Mouse (Mus musculus): ENCODE results near the gene Prr5. TPM values are rescaled to one million over a fixed set of nuclear protein-coding genes. Genes with fewer than 3 reads are reported as not detected.

Gene Prr5
- polyA plus RNA-seq, 1 experiment from 2014 or later = 43.7 TPM

- Histone ChIP-seq H3K4me1 (replicated peaks; ENCODE audit: control insufficient read depth, insufficient read depth, low read length) (peaks cover 8% of the 10 kb centered on the region; the same call in 1 of the 2 replicates), H3K9ac (ENCODE audit: low read length) (no peak overlapping the region), H3K4me2 (ENCODE audit: low read length) (no peak overlapping the region), H3K27me3 (replicated peaks; ENCODE audit: control insufficient read depth, insufficient read depth, low read length) (no peaks in the 10 kb centered on the region), H3K27ac (ENCODE audit: low read depth) (no peak overlapping the region), H3K4me3 (ENCODE audit: low read depth, low read length) (no peak overlapping the region), H3K36me3 (ENCODE audit: control insufficient read depth, insufficient read depth, low read length) (no peaks in the 10 kb centered on the region), H3K9me3 (ENCODE audit: control insufficient read depth, low read length) (no peaks in the 10 kb centered on the region)
- WGBS = 57% methylated on average over 9 of the region's 9 CpGs
- DNase-seq (ENCODE audit: low spot score) (no peak), ATAC-seq (replicated peaks; ENCODE audit: low FRiP score, low TSS enrichment, low read depth) (no peak)
Measured at GRCm38 (mm10) chr15:84671401-84672307, 2.2 kb downstream of the Prr5 start.

GRCm38 (mm10) chr15:84672308-84672615 lies 2.8 kb downstream of the Prr5 start:
- no peak for ATAC-seq (replicated peaks; ENCODE audit: low FRiP score, low TSS enrichment, low read depth)
- no peaks in the 10 kb centered on the region for H3K27me3 ChIP-seq (replicated peaks; ENCODE audit: control insufficient read depth, insufficient read depth, low read length)
- H3K27ac ChIP-seq (ENCODE audit: low read depth) = no peak overlapping the region
- H3K9me3 ChIP-seq (ENCODE audit: control insufficient read depth, low read length) = no peaks in the 10 kb centered on the region
- H3K36me3 ChIP-seq (ENCODE audit: control insufficient read depth, insufficient read depth, low read length) = no peaks in the 10 kb centered on the region
- DNase-seq (ENCODE audit: low spot score) = no peak
- WGBS = 80% methylated on average over 4 of the region's 4 CpGs
- H3K4me1 ChIP-seq (replicated peaks; ENCODE audit: control insufficient read depth, insufficient read depth, low read length) = peaks cover 8% of the 10 kb centered on the region; the same call in 1 of the 2 replicates
- H3K9ac ChIP-seq (ENCODE audit: low read length) = no peak overlapping the region
- no peak overlapping the region for H3K4me3 ChIP-seq (ENCODE audit: low read depth, low read length)
- H3K4me2 ChIP-seq (ENCODE audit: low read length) = no peak overlapping the region

- Histone ChIP-seq H3K4me2 (ENCODE audit: low read length) (no peak overlapping the region), H3K27me3 (replicated peaks; ENCODE audit: control insufficient read depth, insufficient read depth, low read length) (no peaks in the 10 kb centered on the region), H3K27ac (ENCODE audit: low read depth) (no peak overlapping the region), H3K9me3 (ENCODE audit: control insufficient read depth, low read length) (no peaks in the 10 kb centered on the region), H3K4me1 (replicated peaks; ENCODE audit: control insufficient read depth, insufficient read depth, low read length) (peaks cover 6% of the 10 kb centered on the region; the same call in 1 of the 2 replicates), H3K36me3 (ENCODE audit: control insufficient read depth, insufficient read depth, low read length) (no peaks in the 10 kb centered on the region), H3K4me3 (ENCODE audit: low read depth, low read length) (no peak overlapping the region), H3K9ac (ENCODE audit: low read length) (no peak overlapping the region)
- DNase-seq (ENCODE audit: low spot score) = no peak
- WGBS = 71% methylated on average over 3 of the region's 3 CpGs
- no peak for ATAC-seq (replicated peaks; ENCODE audit: low FRiP score, low TSS enrichment, low read depth)
Measured at GRCm38 (mm10) chr15:84672616-84673015, 3.2 kb downstream of the Prr5 start.

GRCm38 (mm10) chr15:84674329-84675067 lies 5.1 kb downstream of the Prr5 start:
- H3K4me1 ChIP-seq (replicated peaks; ENCODE audit: control insufficient read depth, insufficient read depth, low read length) = peaks cover 5% of the 10 kb centered on the region; the same call in 1 of the 2 replicates
- no peaks in the 10 kb centered on the region for H3K36me3 ChIP-seq (ENCODE audit: control insufficient read depth, insufficient read depth, low read length)
- no peaks in the 10 kb centered on the region for H3K27me3 ChIP-seq (replicated peaks; ENCODE audit: control insufficient read depth, insufficient read depth, low read length)
- H3K4me3 ChIP-seq (ENCODE audit: low read depth, low read length) = no peak overlapping the region
- H3K9ac ChIP-seq (ENCODE audit: low read length) = no peak overlapping the region
- peak overlapping the region; percentile 51 for H3K27ac ChIP-seq (ENCODE audit: low read depth)
- no peak overlapping the region; the same call in 1 of the 2 replicates for H3K4me2 ChIP-seq (ENCODE audit: low read length)
- no peaks in the 10 kb centered on the region for H3K9me3 ChIP-seq (ENCODE audit: control insufficient read depth, low read length)
- DNase-seq (ENCODE audit: low spot score) (no peak), ATAC-seq (replicated peaks; ENCODE audit: low FRiP score, low TSS enrichment, low read depth) (0 out of 2 replicates have a peak, but pooled peaks have one; percentile 7)
- WGBS = 81% methylated on average over 11 of the region's 11 CpGs

- WGBS = 65% methylated on average over 8 of the region's 8 CpGs
- ATAC-seq (replicated peaks; ENCODE audit: low FRiP score, low TSS enrichment, low read depth) = peak; percentile 80
- Histone ChIP-seq H3K27me3 (replicated peaks; ENCODE audit: control insufficient read depth, insufficient read depth, low read length) (no peaks in the 10 kb centered on the region), H3K36me3 (ENCODE audit: control insufficient read depth, insufficient read depth, low read length) (no peaks in the 10 kb centered on the region), H3K9me3 (ENCODE audit: control insufficient read depth, low read length) (no peaks in the 10 kb centered on the region), H3K27ac (ENCODE audit: low read depth) (peak overlapping the region; percentile 51), H3K9ac (ENCODE audit: low read length) (no peak overlapping the region; the same call in 1 of the 2 replicates), H3K4me3 (ENCODE audit: low read depth, low read length) (no peak overlapping the region), H3K4me1 (replicated peaks; ENCODE audit: control insufficient read depth, insufficient read depth, low read length) (peaks cover 8% of the 10 kb centered on the region; the same call in 1 of the 2 replicates), H3K4me2 (ENCODE audit: low read length) (no peak overlapping the region)
- DNase-seq (ENCODE audit: low spot score) = peak; percentile 65
Measured at GRCm38 (mm10) chr15:84675317-84675716, 5.9 kb downstream of the Prr5 start.

- H3K27ac ChIP-seq (ENCODE audit: low read depth) = no peak overlapping the region
- no peaks in the 10 kb centered on the region for H3K9me3 ChIP-seq (ENCODE audit: control insufficient read depth, low read length)
- ATAC-seq (replicated peaks; ENCODE audit: low FRiP score, low TSS enrichment, low read depth) (no peak), DNase-seq (ENCODE audit: low spot score) (no peak)
- H3K27me3 ChIP-seq (replicated peaks; ENCODE audit: control insufficient read depth, insufficient read depth, low read length) = no peaks in the 10 kb centered on the region
- H3K4me3 ChIP-seq (ENCODE audit: low read depth, low read length) = no peak overlapping the region
- no peak overlapping the region for H3K4me2 ChIP-seq (ENCODE audit: low read length)
- no peaks in the 10 kb centered on the region for H3K36me3 ChIP-seq (ENCODE audit: control insufficient read depth, insufficient read depth, low read length)
- WGBS = 61% methylated on average over 11 of the region's 11 CpGs
- H3K9ac ChIP-seq (ENCODE audit: low read length) = no peak overlapping the region
- peaks cover 21% of the 10 kb centered on the region for H3K4me1 ChIP-seq (replicated peaks; ENCODE audit: control insufficient read depth, insufficient read depth, low read length)
Measured at GRCm38 (mm10) chr15:84677943-84678342, 8.5 kb downstream of the Prr5 start.

- ATAC-seq (replicated peaks; ENCODE audit: low FRiP score, low TSS enrichment, low read depth) (no peak), DNase-seq (ENCODE audit: low spot score) (no peak)
- 97% methylated on average over 4 of the region's 4 CpGs for WGBS
- H3K4me1 ChIP-seq (replicated peaks; ENCODE audit: control insufficient read depth, insufficient read depth, low read length) = peaks cover 21% of the 10 kb centered on the region
- no peak overlapping the region for H3K27ac ChIP-seq (ENCODE audit: low read depth)
- H3K9ac ChIP-seq (ENCODE audit: low read length) = no peak overlapping the region
- no peaks in the 10 kb centered on the region for H3K9me3 ChIP-seq (ENCODE audit: control insufficient read depth, low read length)
- no peaks in the 10 kb centered on the region for H3K36me3 ChIP-seq (ENCODE audit: control insufficient read depth, insufficient read depth, low read length)
- no peaks in the 10 kb centered on the region for H3K27me3 ChIP-seq (replicated peaks; ENCODE audit: control insufficient read depth, insufficient read depth, low read length)
- no peak overlapping the region for H3K4me2 ChIP-seq (ENCODE audit: low read length)
- H3K4me3 ChIP-seq (ENCODE audit: low read depth, low read length) = no peak overlapping the region
Measured at GRCm38 (mm10) chr15:84679090-84679489, 9.7 kb downstream of the Prr5 start.

- no peak overlapping the region for H3K9ac ChIP-seq (ENCODE audit: low read length)
- H3K9me3 ChIP-seq (ENCODE audit: control insufficient read depth, low read length) = no peaks in the 10 kb centered on the region
- WGBS = 80% methylated on average over 3 of the region's 3 CpGs
- ATAC-seq (replicated peaks; ENCODE audit: low FRiP score, low TSS enrichment, low read depth) (no peak), DNase-seq (ENCODE audit: low spot score) (no peak)
- H3K27me3 ChIP-seq (replicated peaks; ENCODE audit: control insufficient read depth, insufficient read depth, low read length) = no peaks in the 10 kb centered on the region
- no peak overlapping the region for H3K4me3 ChIP-seq (ENCODE audit: low read depth, low read length)
- no peak overlapping the region for H3K27ac ChIP-seq (ENCODE audit: low read depth)
- peaks cover 19% of the 10 kb centered on the region for H3K4me1 ChIP-seq (replicated peaks; ENCODE audit: control insufficient read depth, insufficient read depth, low read length)
- no peak overlapping the region for H3K4me2 ChIP-seq (ENCODE audit: low read length)
- no peaks in the 10 kb centered on the region for H3K36me3 ChIP-seq (ENCODE audit: control insufficient read depth, insufficient read depth, low read length)
Measured at GRCm38 (mm10) chr15:84679794-84680193, 10.4 kb downstream of the Prr5 start.

Measured in intestine, embryonic 14.5 days (tissue).